Mouse (Mus musculus) retina, adult 2 months (tissue): ENCODE measurements around the gene Gm3512.
"Not testable (repeated sequence)": the region's sequence is repeated elsewhere in the genome, so short reads cannot be mapped to it uniquely, and the experiment has no call there.

Experiments
- DNase-seq: peaks from one replicate; pipeline ENCODE4 v3.0.0-alpha.2; 2012; ENCODE audit warnings: low read depth, low spot score

Gm3512 gene

DNA sequence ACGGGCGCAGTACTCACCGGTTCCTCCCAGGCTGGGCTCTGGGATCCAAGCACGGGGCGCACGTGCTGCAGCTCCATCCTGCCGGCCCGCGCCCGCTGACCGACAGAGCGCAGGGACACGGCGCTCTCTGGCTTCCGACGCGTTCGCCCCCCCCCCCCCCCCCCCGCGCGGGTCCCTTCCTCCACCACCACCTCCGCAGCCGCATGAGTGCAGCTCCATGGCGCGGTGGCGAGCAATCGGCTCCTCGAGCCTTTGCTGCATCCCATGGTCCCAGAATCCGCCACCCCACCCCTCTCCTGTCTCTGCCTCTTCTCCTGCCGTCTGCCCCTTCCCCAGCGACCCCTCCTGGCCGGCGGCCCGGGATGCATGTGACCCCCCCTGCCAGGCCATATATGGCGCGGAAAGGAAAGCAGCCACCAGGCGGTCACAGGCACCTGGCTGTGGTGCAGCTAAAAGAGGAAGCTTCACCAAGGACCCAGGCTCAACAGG is at the start of gene Gm3512:
Gene Gm3512 (minus strand): TSS at position 51 of the 489 bp plus-strand sequence.
- DNase-seq: not testable (repeated sequence)

- not testable (repeated sequence) for DNase-seq
Observed at GRCm38 (mm10) chr14:7200070-7200469, 25.7 kb upstream of the Gm3512 start.

DNA sequence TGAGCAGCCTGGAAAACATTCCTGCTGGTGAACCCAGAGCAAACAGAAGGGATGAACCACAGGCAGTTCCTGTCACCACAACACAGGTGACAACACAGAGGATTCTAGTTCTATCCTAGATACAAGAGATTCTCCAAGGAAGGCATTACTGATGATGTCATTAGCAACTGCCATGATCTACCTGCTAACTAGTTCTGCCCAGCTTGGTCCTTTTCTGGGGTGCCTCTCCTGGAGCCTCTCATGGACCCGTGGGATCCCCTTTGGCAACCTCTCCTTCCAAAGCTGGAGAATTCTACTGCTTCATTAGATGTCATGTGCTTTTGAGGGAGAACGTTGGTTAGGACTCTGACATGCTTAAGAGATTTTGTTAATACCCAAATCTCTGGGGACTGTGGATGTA is 20.1 kb upstream of the Gm3512 start, which contains the start of gene Gm16434:
Gene Gm16434 (minus strand): TSS at position 101 of the 400 bp plus-strand sequence.
- DNase-seq: not testable (repeated sequence)

GRCm38 (mm10) chr14:7125312-7125711 is 49.0 kb downstream of the Gm3512 start, which contains the start of gene Gm6676:
Gene Gm6676 (minus strand): TSS chr14:7125412.
- not testable (repeated sequence) for DNase-seq

GRCm38 (mm10) chr14:7105124-7105802 is 69.1 kb downstream of the Gm3512 start:
- not testable (repeated sequence) for DNase-seq
